Mouse (Mus musculus) bone marrow macrophage, adult 2 months (primary cell): Measurements from ENCODE around the gene 1700029F12Rik.

ENCODE experiments used
- CTCF ChIP-seq: IDR thresholded peaks from 2 replicates; pipeline ENCODE4 v1.5.1; 2012; ENCODE audit warnings: low read depth, mild to moderate bottlenecking, low read length, moderate library complexity
- POLR2A ChIP-seq: IDR thresholded peaks from 2 replicates; pipeline ENCODE4 v1.6.1; 2012; ENCODE audit warnings: mild to moderate bottlenecking, low read depth, low read length, borderline replicate concordance

- TF ChIP-seq POLR2A (no peak), CTCF (no peak)
These were observed 49.5 kb downstream of the 1700029F12Rik start for GRCm38 (mm10) chr13:96984688-96985087.
